Mouse (Mus musculus): Measurements from ENCODE around the gene Znrd1. TPM values are rescaled to one million over a fixed set of nuclear protein-coding genes. Genes with fewer than 3 reads are reported as not detected.

Gene Znrd1
- total RNA-seq, 2 experiments from 2014 or later = 25.8 to 30.3 TPM

DNA sequence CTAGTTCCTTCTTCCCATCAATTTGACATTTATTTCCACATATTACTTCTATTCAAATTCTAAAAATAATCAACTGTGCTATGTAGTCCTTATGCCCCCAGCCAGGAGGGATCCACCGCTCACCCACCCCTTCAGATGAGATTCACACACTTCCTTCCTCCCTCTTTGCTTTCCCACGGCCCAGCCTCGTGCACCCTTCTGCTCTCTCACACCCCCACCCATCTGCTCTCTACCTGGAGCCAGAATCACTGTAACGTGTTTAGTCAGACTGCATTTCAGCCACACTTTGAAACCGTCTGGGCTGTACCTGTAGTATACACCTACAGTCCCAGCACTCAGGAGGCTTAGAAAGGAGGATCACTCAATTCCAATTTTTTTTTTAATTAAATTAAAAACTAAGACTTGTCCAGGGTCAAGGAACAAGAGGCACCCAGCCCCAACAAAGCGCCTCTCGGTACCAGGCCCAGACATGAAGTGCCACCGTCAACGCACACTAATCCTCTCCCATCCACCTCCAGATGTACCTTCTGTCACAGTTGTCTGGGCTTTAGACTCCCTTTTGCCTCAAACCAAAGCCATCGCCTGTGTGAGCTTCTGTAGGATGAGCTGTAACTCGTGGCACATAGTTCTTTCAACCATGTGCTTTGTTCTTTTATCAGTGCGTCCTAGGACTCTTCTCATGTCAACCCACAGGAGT, 29.0 kb downstream of the Znrd1 start:
- DNase-seq = no peak
- intact Hi-C loops (cut with DNase I) = no loop called here

DNA sequence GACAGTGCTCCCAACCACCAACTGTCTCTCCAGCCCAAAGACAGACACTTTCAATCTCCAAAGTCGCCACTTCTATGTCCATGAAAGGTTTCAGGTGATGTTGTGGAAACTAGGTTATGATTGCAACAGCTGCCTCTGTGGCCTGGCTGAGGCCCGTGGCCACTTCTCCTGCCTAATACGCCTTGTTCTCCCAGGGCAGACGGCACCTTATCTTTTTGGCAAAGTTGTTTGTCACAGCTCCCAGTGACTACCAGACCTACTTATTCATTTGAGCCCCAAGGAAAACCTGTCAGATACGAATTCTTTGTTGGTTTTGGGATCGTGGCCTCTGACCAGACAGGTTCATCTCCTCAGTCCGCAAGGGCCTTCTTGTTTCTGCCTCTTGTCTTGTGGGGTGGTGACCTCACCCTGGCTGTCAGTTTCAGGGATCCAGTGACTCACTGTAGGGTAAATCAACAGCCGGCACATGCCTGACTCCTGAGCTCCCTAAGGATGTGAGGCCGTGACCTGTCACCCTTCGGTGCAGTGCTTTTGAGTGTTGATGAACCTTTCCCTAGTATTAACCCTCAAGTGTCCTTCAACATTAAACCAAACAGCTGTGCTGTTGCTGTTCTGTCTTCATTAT, 30.8 kb downstream of the Znrd1 start:
- no peak for DNase-seq
- intact Hi-C loops (cut with DNase I) = no loop called here

DNA sequence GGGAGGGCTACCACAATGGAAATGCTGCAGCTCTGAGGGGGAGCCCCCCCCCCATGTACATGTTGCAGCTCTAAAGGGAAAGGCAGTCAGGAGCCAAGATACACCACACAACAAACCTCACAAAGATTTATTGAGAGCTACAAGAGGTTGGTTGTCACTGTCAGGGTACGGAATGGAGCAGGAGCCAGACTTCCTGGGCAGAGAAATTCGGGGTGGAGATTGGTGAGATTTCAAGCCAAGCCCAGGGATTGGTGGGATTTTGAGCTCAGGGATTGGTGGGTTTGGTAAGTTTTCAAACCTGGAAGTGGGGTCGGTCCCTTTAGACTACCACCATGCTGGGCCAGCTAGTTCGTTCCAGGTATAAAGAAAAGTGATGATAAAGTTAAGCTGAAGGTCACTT, 34.9 kb downstream of the Znrd1 start:
- DNase-seq = no peak
- intact Hi-C loops (cut with DNase I) = no loop called here

DNA sequence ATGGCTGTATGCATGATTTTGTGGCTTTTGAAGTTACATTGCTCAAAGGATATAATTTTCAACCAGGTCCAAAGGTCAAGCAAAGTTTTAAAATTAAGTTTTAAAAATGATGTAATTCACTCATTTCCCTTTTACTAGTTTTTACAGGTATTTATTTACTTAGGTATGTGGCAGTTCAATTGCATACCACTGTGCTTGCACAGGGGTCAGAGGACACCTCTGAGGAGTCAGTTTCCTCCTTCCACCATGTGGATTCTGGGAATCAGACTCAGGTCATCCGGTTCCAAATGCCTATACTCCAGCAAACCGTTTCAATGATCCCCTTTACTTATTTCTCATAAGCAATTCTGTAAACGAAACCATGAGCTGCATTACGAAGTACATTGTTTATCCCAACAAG, 35.6 kb downstream of the Znrd1 start:
- no peak for DNase-seq
- intact Hi-C loops (cut with DNase I) = no loop called here

DNA sequence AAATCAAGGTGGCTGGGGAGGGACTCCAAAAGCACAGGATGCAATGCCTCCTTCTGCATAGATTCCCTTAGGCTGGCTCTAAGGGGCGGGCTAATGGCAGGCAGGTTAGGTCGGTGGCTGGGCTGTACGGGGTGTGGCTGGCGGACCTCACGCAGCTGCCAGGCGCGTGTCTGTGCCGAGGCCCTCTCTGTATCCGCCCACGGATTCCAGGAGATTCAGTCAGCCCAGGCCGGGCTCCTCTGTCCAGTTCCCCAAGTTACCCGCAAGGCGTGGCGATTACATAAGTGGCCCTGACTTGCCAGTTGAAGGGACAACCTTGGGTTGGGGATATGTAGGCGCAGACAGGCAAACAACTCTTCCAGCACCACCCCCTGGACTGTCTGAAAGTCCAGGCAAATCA, 38.1 kb downstream of the Znrd1 start:
- DNase-seq = no peak
- intact Hi-C loops (cut with DNase I) = no loop called here

DNA sequence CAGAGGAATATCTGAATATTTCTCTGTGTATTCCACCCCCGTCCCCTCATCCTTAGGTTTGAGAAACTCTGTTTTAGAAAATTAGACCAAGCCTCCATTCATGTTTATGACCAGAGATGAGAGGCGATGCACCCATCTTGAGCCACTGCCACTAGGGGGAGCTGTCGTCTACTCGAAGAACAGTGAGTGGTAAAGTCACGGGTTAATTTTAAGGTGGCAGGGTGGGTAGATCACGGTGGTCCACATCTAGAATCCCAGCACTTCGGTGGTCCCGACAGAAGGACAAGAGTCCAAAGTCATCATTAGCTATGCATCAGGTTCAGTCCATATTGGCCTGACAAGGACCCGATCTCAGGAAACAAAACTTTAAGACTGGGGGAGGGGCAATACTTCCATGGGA, 43.3 kb downstream of the Znrd1 start:
- peak; percentile 70 for DNase-seq
- intact Hi-C loops (cut with DNase I) = no loop called here

DNA sequence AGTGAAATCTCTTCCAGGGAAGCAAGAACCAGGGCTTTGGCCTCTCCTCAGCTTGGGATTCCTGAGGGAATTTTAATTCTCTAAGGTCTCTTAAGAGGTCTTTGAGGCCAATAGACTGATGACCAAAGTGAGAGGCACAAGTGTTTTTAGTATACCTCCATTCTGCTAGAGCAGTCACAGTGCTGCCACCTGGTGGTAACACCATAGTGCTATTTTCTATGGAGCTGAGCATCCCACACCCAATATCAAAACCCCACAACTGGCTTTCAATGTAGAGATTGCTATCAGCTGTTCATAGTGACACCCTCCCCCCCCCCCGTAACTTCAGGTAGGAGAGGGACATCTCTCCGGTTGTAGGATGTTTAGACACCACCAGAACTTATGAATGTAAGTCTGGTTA, 44.3 kb downstream of the Znrd1 start:
- DNase-seq = peak; percentile 79
- intact Hi-C loops (cut with DNase I) = no loop called here

DNA sequence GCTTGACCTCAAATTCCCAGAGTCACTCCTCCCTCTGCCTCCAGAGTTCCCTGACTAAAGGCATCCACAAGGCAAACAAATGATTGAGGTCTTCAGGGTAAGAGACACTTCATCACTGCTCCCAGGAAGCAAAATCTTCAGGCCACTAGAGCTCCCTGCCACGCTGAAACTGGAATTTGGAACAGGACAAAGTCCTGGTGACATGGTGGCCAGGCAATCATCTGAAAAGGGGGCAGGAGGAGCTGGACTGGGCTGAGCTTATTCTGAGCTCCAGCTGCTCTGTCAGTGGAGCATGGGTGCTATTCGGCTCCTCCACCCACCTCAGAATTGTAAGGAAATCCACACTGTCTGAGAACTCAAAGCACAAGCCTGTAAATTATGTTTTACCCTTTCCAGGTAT, 46.3 kb downstream of the Znrd1 start:
- intact Hi-C loops (cut with DNase I) = no loop called here
- no peak for DNase-seq

DNA sequence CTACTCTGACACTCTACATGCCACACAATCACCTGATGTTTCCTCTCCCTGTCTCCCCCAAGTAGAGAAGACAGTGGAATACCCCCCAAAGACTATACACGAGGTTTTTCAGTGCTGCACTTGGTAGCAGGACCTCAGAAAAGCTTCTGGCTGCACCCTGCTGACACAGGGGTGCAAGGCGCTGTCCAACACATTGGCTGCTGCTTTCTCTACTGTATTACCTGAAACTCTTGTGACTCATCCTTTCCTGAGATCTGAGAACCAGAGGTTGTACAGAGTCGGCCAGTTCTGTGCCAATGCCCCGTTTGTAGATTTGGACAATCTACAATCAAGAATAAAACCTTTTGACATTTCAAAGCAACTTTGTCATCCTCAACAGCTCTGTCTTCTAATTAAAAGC, 48.6 kb downstream of the Znrd1 start:
- DNase-seq = no peak
- intact Hi-C loops (cut with DNase I) = no loop called here

DNA sequence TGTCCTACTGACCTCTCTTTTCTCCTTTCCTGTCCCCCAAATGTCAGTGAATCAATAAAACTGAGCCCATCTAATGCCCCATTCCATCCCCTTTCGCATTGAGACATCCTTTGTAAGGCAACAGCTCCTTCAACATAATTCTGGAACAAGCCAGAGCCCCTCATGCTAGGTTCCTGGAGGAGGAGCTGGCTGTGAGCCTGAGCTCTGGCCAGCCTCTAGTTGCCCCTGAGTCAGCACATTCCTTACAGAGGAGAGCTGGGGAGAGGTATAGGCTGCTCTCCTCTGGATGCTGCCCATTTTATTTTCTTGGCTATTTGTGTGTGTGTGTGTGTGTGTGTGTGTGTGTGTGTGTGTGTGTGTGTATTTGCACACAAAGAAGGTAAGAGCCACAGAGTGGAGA, 50.1 kb downstream of the Znrd1 start:
- no peak for DNase-seq
- intact Hi-C loops (cut with DNase I) = no loop called here

Other genes starting within 250 kb of the Znrd1 start
- gene H2-M10.5, start 185.6 kb downstream of the Znrd1 start, total RNA-seq (2021) = not detected
- not detected for gene H2-M10.6, start 146.4 kb downstream of the Znrd1 start, total RNA-seq (2021)
- gene Trim26, start 121.4 kb downstream of the Znrd1 start, total RNA-seq (2021) = 10 to 100 TPM; 33.4 to 36.8 TPM
- not detected for gene Trim15, start 91.3 kb downstream of the Znrd1 start, total RNA-seq (2021)
- gene Trim10, start 89.0 kb downstream of the Znrd1 start, total RNA-seq (2021) = not detected
- not detected for gene Trim40, start 68.4 kb downstream of the Znrd1 start, total RNA-seq (2021)
- not detected for gene Trim31, start 60.4 kb downstream of the Znrd1 start, total RNA-seq (2021)
- 1 to 10 TPM; 1.7 TPM for gene Rnf39, start 15.6 kb downstream of the Znrd1 start, total RNA-seq (2021)
- 10 to 100 TPM; 81.7 to 91.9 TPM for gene Ppp1r11, start 6.8 kb downstream of the Znrd1 start, total RNA-seq (2021)
- 1 to 10 TPM; 2.3 to 4.5 TPM for gene Znrd1as, start within 50 bp of the Znrd1 start, total RNA-seq (2021)
- 1 to 10 TPM in 1 of 2 experiments, not detected in 1; 1.1 TPM for gene 2410137M14Rik, start 22.7 kb upstream of the Znrd1 start, total RNA-seq (2021)
- 1 to 10 TPM; 6.0 to 6.5 TPM for gene H2-M5, start 31.0 kb upstream of the Znrd1 start, total RNA-seq (2021)
- 100 to 1,000 TPM; 218 to 227 TPM for gene Zfp57, start 42.6 kb upstream of the Znrd1 start, total RNA-seq (2021)
- gene Mog, start 64.8 kb upstream of the Znrd1 start, total RNA-seq (2021) = under 1 TPM in 1 of 2 experiments, not detected in 1; 0.20 TPM
- gene Gabbr1, start 87.4 kb upstream of the Znrd1 start, total RNA-seq (2021) = 100 to 1,000 TPM; 430 to 482 TPM
- not detected for gene Olfr90, start 129.9 kb upstream of the Znrd1 start, total RNA-seq (2021)
- not detected for gene Olfr91, start 139.7 kb upstream of the Znrd1 start, total RNA-seq (2021)
- gene Olfr92, start 161.5 kb upstream of the Znrd1 start, total RNA-seq (2021) = not detected
- gene Olfr93, start 202.9 kb upstream of the Znrd1 start, total RNA-seq (2021) = not detected
- gene Ubd, start 235.3 kb upstream of the Znrd1 start, total RNA-seq (2021) = not detected
- not detected for gene Olfr94, start 242.4 kb upstream of the Znrd1 start, total RNA-seq (2021)